Mouse (Mus musculus) retina, postnatal 7 days (tissue): ENCODE data around the gene Slc11a1.
"Not testable (repeated sequence)": the region's sequence is repeated elsewhere in the genome, so short reads cannot be mapped to it uniquely, and the experiment has no call there.

ENCODE experiments used
- DNase-seq: peaks from one replicate; pipeline ENCODE4 v3.0.0-alpha.2; 2012; ENCODE audit warnings: low read depth, low spot score

Gene Slc11a1

DNA sequence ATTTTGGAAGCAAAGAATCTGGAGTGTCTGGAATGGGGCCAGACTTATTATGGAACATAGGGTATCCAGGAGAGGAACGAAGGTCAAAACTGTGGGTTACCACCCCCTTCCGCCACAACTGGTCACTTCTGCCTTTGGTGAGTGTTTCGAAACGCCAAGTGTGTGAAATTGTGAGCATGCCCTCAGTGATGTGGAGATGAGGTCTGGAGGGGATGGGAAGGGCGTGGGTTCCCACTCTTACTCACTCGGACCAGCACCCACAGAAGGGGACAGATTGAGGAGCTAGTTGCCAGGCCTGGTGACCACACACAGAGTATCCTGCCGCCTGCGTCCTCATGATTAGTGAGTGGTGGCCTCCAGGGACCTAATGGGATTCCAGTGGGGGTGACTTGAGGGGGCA, at the start of gene Slc11a1:
TSS of gene Slc11a1 (plus strand) at position 216 of the 400 bp plus-strand sequence.
- DNase-seq: no peak

GRCm38 (mm10) chr1:74326916-74327315, 48.1 kb upstream of the Slc11a1 start:
- not testable (repeated sequence) for DNase-seq

DNA sequence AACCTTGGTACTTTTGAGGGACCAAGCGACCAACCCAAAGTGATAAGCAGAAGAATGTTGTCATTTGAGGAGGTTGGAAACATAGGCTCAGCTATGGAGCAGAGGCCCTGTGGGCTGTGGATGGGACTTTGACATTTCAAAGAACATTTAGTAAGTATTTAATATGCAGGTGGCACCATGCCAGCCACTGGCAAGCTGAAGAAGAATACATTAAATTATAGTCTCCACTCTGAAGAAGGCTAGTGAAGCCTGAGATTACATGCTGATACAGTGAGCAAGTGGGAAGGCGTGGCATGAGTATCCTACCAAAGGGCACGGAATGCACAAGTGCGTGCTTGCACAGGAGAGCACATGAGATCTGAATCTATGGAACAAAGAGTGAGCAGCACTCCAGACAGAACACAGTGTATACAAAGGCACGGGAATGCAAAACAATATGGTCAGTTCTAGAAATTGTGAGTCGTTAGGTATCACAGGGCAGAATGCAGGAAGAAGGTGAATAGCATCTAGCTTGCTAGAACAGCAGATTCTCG, 45.0 kb upstream of the Slc11a1 start:
- no peak for DNase-seq

DNA sequence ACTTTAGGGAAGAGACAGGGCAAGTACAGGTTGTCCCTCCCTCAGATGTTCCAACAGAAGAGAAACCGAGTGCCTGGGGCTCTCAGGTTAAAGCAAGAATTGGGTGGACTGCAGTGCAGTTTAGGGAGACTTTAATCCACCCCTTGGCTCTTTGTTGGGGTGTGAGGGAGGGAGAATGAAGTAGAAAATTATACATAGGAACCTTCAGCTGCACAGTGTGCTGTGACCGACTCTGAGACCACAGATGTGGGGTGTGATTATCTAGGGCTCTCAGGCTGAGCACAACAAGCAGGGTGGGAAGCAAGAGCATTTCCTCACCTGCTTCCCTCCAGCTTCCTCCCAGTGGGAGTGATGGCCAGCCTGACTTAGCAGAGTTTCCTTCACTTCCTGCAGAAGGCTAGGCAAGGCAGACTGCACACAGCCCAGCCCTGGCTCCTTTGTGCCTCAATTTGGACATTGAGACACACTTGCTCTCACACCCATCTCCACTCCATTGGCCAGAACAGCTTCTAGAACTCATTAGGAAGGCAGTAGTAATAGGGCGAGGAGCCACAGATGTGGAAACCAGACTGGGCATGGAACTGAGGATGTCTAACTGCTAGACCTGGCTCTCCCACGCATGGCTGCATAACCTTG, 43.8 kb upstream of the Slc11a1 start:
- DNase-seq: no peak

- peak; percentile 95 for DNase-seq
Observed at GRCm38 (mm10) chr1:74332241-74332763, 42.7 kb upstream of the Slc11a1 start.

- DNase-seq: no peak
Observed at GRCm38 (mm10) chr1:74332930-74333329, 42.1 kb upstream of the Slc11a1 start.

- no peak for DNase-seq
Observed at GRCm38 (mm10) chr1:74334607-74335006, 40.4 kb upstream of the Slc11a1 start.

DNA sequence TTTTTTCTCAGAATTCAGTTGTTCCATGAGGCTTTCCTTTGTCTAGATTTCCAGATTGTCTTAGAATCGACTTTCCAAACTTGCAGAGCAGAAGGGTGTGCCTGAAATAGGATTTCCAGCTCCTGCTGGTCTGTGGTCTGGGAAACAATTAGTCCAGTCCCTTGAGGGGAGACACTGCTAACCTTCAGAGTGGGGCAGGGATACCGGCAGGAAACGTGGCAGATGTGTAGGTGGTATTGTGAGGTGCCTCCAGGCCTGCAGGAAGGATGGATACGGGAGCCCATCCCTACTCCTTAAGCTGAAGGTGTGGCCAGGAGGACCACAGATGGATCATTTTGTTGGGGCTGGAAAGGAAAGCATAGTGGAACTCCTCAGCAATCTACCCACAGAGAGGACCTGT, 40.0 kb upstream of the Slc11a1 start:
- no peak for DNase-seq

- DNase-seq: no peak
Observed at GRCm38 (mm10) chr1:74335436-74336170, 39.4 kb upstream of the Slc11a1 start.

DNA sequence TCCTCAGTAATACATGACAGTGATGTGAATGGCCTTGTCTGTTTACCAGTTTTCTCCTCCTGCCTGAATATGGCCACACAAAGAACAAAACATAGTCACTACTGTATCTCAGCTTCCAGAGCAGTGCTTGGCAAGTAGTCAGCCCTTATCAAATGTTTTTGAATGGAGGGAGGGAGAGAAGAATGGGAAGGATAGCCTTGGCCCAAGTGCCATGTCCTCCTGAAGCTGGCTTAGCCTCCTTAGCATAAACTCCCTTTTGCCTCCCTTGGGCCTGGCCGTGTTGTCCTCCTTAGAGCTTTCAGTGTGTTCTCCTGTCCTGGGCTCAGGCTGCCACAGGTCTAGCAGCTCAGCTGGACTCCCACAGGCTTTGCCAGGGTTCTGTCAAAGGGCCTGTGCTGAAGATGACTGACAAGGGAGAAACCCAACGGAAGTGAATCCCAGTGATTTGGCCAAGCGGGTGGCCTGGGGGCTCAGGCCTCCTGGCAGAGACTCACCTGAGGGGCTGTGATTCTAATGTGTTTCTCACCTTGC, 37.7 kb upstream of the Slc11a1 start:
- DNase-seq: no peak

DNA sequence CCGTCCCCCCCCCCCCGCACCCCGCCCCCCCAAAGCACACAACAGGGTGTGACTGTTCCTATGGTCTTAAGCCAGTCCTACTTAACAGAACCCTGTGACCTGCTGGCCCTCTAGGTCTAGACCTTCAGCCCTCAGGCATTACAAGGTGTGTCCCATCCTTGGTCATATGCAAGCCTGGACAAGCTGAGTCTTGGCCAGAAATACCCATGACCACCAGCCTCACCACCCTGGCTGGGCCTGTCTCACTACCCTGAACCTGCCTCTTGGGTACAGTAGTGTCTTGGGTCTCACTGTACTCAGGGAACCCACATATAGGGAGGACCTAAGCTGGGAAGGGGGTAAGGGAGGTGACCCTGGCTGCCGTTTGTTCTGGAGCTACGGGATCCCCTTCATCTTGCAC, 37.0 kb upstream of the Slc11a1 start:
- no peak for DNase-seq

DNA sequence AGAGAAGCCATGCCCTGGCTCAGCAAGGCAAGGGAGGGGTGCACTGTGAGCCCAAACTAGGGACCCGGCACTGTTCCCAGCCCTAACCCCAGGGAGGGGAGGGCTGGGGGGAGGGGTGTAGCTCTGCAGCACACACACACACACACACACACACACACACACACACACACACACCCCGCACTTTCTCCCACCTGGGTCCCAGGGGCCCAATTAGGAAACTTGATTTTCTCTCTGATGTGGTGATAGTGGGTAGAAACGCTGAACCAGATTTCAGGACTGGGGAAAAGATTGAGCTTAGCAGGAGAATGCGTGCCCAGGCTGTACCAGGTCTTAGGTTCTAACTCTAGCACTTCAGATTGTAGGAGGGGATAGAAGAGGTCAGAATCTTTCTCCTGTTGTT, 36.4 kb upstream of the Slc11a1 start:
- no peak for DNase-seq

DNA sequence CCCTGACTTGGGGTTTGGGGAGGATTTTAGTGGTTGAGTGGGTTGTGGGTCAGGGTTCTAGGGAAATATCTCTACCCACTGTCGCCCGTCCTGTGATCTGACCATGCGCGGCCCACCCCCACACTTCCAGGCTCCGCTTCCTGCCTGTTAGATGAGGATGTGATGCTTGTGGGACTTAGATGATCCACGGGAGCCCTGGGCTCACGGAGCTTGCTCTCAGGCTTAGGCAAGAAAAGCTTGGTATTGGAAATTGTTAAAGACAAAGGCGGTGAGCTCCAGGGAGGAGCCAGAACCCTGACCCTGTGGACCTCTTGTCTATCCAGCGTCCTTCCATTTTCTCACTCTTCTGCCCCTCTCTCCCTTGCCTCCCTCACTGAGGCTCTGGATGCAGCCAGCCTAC, 35.1 kb upstream of the Slc11a1 start:
- no peak for DNase-seq

- no peak for DNase-seq
Observed at GRCm38 (mm10) chr1:74340361-74340764, 34.6 kb upstream of the Slc11a1 start.

DNA sequence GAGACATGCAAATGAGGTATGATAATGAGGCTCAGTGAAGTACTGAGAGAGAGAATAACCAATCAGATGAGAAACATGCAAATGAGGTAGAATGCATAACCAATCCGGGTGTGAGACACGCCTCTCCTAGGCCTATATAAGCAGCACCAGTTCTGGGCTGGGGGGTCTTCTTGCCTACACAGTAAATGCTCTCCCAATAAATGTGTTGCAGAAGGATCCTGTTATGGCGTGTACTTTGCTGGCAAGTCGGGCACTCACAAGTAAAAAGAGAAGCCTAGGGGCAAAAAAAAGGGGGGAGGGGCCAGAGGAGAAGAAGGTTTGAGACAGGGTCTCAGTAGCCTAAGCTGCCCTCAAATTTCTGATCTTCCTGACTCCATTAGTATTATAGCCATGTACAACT, 34.0 kb upstream of the Slc11a1 start:
- not testable (repeated sequence) for DNase-seq

GRCm38 (mm10) chr1:74341898-74342297, 33.1 kb upstream of the Slc11a1 start:
- DNase-seq: no peak

DNA sequence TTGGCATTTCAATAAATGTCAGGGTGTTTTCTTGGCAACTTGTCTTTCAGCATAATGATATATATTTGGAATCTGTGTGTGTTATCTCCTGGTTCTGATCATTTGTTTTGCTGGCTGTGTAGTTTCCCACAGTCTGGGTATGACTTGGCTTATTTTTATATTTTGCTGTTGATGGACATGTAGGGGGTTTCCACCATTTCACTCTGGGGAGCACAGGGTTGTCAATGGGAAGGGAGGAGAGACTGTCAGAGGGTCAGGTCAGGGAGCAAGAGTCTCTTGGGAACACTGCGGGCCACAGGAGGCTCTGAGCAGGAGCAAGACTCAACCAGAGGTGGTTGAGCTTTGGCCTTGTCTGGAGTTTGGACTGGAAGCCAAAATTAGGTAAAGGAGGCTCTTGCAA, 32.7 kb upstream of the Slc11a1 start:
- no peak for DNase-seq

- DNase-seq: no peak
Observed at GRCm38 (mm10) chr1:74343161-74343560, 31.8 kb upstream of the Slc11a1 start.

- DNase-seq: no peak
Observed at GRCm38 (mm10) chr1:74344163-74344916, 30.7 kb upstream of the Slc11a1 start.

DNA sequence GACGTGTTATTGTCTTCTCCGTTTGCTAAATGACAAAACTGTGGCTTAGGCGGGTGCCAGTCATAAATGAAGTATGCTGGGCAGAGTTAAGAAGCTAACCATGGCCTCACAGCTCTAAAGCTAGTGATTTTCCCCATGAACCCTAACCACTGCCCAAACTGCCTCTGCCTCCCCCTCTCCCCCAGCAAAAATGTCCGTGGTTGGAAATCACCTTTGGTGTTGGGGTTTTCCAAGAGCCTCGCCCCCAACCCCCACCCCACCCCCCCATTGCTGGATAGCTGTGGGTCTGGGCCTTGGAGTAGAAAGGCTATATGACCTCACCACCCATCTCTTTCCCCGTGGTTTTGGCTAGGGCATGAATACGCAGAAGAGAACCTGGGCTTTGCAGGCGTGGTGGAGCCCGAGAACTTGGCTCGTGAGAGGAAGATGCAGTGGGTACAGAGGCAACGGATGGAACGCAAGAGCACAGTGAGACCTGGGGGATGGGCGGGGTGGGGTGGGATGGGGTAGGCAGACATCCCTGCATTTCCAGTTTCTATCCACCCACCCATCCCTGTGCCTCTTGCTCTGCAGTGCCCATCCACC, 23.7 kb upstream of the Slc11a1 start:
- DNase-seq: no peak

DNA sequence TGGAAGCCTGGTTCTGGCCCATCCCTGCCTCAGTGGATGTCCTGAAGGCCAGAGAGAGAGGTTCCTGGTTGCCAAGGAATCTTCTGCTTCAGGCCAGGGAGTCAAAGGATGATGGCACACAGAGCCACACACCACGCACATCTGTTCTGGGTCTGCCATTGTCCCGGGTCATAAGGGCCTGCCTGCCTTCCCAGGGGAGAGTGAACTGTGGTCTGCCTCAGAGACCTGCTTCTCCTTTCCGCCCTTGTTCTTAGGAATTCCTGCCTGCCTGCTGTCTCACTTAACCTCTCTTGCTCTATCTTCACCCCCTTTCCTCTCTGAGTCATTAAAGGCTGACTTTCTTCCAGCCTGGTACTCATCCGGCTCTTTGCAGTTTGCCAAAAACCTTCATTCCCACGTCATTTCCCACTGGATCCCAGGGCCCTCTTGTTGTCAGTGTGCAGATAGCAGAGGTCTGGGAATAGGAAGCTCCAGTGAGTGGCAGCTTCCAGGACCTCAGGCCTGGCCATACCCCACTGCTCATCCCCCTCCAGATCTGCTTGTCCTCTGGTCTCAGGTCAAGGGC, 22.4 kb upstream of the Slc11a1 start:
- DNase-seq: no peak
